Mouse (Mus musculus): Measurements from ENCODE around the gene Ascl4.

Gene Ascl4

DNA sequence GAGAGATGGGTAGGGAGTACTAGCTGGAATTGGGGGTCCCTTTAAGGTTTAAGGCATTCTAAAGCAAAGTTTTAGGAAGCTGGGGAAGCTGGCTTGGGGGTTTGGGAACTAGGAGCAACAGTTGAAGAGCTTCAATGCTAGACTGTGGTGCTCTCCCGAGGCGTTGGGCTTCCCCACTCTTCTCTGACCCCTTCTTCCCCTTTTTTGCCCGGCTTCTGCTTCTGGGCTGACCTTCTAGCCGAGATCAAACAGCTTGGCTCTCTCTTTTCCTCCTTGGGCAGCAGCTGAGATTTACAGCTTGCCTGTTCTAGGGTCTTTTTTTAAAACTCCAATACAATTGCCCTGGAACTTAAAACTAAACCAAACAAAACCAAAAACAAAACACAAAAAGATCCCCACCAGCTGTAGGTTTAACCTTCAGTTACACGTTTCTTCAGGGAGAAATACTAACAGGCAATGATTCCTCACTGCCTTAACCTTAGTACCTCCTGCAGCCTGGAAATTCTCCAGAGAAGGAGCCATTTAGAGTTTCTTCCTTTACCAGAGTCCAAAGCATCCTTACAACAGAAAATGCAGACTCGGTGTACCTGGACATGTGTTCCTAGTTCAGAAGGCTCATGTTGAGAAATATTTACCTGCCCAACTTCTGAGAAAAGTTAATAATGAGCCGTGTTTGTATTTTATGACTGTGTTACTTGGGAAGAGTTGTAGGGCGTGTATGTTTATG is 42.6 kb downstream of the Ascl4 start:
- DNase-seq (ENCODE audit: low spot score in 2 of 2) = no peak

DNA sequence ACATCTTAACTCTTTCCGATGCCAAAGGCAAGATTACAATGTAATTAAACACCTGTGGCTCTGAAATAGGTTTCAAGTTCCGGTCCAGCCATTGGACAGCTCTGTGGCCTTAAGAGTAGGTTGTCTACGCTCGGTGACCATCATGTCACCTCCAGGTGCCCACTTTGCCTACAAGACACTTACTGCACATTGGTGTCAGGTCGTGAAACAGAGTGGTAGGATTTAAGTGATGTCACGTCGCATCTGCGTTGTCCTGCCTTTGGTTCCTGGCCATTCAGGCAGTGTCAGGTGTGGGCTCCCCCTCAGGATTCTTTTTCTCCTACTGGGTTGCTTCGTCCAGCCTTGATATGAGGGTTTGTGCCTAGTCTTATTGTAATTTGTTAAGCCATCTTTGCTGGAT is 44.3 kb downstream of the Ascl4 start:
- DNase-seq (ENCODE audit: low spot score in 2 of 2) = no peak

DNA sequence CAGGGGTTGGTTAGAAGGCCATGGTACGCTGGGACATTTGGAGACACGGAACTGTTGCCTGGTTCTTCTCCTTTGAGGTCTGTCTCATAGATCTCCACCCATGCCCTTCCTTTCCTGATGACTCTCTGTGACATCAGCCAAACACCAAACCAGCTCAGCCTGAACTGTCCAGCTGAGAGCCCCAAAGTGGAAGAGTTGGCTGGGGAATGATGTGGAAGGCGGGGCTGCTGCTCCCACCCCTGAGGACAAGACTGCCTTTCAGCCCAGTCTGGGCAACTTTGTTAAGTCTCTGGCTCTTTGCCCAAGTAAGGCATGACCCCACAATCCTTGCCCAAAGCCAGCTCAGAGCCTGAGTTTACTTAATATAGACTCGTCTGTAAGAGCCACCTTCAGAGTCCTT is 45.4 kb downstream of the Ascl4 start:
- peak in 1 of 2 experiments; percentile 20 for DNase-seq (ENCODE audit: low spot score in 2 of 2)

DNA sequence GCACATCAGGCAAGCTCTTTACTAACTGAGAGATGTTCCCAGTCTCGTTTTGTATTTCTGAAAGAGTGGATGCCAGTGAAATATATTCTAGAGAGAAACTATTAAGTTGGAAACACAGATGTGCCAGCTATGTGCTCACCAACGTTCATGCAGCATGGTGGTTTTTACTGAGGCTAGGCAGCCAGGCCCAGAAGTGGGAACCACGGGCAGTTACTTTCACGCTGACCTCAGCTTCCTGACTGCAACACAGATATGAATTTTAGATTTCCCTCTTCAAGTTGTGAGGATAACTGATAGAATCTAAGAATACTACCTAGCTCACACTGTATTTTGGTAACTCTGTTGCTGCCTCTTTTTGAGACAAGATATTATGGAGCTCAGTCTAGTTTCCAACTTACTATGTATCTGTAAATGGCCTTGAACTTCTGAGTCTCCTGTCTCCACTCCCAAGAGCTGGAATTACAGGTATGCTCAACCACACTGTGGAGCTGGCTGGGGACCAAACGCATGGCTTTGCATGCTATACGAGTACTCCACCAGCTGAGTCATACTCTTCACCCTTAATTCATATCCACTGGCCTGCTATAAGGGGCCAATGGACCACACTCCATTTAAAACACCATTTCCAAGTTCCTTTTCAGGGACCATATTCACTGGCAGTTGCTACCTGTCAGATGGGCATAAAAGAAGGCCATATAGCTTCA is 62.1 kb downstream of the Ascl4 start:
- no peak for DNase-seq (ENCODE audit: low spot score in 2 of 2)

DNA sequence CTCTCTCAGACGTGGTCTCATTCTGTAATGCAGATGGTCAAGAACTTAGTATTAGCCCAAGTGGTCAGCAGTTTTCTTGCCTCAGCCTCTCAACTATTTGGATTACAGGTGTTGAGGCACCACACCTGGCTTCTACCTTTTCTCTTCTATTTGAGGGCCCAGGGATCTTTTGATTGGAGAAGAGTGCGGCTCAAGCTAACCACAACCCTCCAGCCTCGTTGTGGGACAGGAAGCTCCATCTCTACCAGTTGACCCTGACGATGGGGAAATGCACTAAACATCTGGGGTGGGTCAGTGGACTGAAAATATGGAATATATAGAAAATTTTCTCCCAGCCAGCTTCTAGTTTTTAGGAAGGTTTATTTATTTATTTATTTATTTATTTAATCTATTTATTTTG is 64.9 kb downstream of the Ascl4 start:
- no peak for DNase-seq (ENCODE audit: low spot score in 2 of 2)

DNA sequence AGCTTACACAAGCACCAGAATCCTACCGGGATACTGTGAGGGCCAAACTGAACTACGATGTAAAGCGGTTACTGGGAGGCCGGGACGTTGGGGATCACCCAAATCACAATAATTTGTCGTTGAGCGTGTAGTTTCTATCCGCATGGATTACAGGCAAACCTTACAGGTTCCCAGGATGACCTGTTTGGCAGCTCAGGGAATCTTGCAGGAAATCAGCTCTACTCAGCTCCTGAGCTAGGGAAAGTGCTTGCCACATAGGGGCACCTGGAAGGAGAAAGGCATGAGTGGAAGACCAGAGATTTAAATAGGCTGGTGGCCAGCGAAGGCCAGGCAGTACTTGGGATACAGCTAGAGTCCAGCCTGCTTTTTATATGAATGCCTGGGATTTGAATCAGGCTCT is 66.4 kb downstream of the Ascl4 start:
- no peak for DNase-seq (ENCODE audit: low spot score in 2 of 2)

DNA sequence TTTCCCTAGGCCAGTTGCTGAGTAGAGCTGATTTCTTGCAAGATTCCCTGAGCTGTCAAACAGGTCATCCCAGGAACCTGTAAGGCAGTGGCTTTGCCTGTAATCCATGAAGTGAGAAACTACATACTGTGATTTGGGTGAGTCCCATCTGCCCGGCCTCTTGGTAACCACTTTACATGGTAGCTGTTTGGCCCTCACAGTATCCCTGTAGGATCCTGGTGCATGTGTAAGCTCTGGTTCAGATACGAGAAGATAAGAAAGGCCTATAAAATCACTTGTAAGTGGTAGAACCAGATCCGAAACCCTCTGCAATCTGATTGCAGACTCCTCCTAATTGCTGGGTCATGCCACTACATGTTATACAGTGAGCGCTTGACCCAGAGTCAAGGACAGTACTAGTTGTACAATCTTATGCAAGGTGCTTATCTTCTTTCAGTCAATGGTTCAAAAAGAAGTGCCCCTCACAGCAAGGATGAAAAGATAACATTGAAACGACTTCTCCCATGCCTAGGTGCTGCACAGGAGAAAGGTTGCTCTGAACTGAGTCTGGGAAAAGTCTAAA is 67.1 kb downstream of the Ascl4 start:
- DNase-seq (ENCODE audit: low spot score in 2 of 2) = no peak

All from frontal cortex, postnatal 14 days (tissue).